Mouse (Mus musculus): ENCODE data around the gene 1810010D01Rik. TPM values are rescaled to one million over a fixed set of nuclear protein-coding genes. Genes with fewer than 3 reads are reported as not detected.

The 1810010D01Rik gene
- polyA plus RNA-seq, 1 experiment from 2014 or later = not detected

GRCm38 (mm10) chr7:145190520-145190919 lies 17.4 kb downstream of the 1810010D01Rik start:
- no peak for ATAC-seq (ENCODE audit: low read depth)
- no peak overlapping the region for H3K4me3 ChIP-seq (ENCODE audit: low read depth, low read length)
- no peak overlapping the region for H3K27ac ChIP-seq (ENCODE audit: low read depth, low read length)
- H3K4me2 ChIP-seq (ENCODE audit: low read depth, low read length) = no peak overlapping the region
- H3K36me3 ChIP-seq (ENCODE audit: control insufficient read depth, insufficient read depth, low read length) = no peaks in the 10 kb centered on the region
- no peaks in the 10 kb centered on the region for H3K27me3 ChIP-seq (ENCODE audit: control insufficient read depth, insufficient read depth, low read length)
- H3K9me3 ChIP-seq (ENCODE audit: control insufficient read depth, low read length) = no peaks in the 10 kb centered on the region
- H3K4me1 ChIP-seq (ENCODE audit: control insufficient read depth, insufficient read depth, low read length) = peaks cover 6% of the 10 kb centered on the region; the same call in 1 of the 2 replicates
- no peak overlapping the region for H3K9ac ChIP-seq (replicated peaks; ENCODE audit: low read depth, low read length)

GRCm38 (mm10) chr7:145189342-145189741 lies 18.6 kb downstream of the 1810010D01Rik start:
- 45% methylated on average over 8 of the region's 8 CpGs for WGBS
- Histone ChIP-seq H3K27ac (ENCODE audit: low read depth, low read length) (no peak overlapping the region), H3K9ac (replicated peaks; ENCODE audit: low read depth, low read length) (no peak overlapping the region), H3K27me3 (ENCODE audit: control insufficient read depth, insufficient read depth, low read length) (no peaks in the 10 kb centered on the region), H3K4me2 (ENCODE audit: low read depth, low read length) (no peak overlapping the region), H3K4me1 (ENCODE audit: control insufficient read depth, insufficient read depth, low read length) (peaks cover 3% of the 10 kb centered on the region; the same call in 1 of the 2 replicates), H3K9me3 (ENCODE audit: control insufficient read depth, low read length) (no peaks in the 10 kb centered on the region), H3K36me3 (ENCODE audit: control insufficient read depth, insufficient read depth, low read length) (no peaks in the 10 kb centered on the region), H3K4me3 (ENCODE audit: low read depth, low read length) (no peak overlapping the region)
- ATAC-seq (ENCODE audit: low read depth) = no peak

- Histone ChIP-seq H3K4me3 (ENCODE audit: low read depth, low read length) (no peak overlapping the region), H3K36me3 (ENCODE audit: control insufficient read depth, insufficient read depth, low read length) (no peaks in the 10 kb centered on the region), H3K9ac (replicated peaks; ENCODE audit: low read depth, low read length) (no peak overlapping the region), H3K4me1 (ENCODE audit: control insufficient read depth, insufficient read depth, low read length) (no peaks in the 10 kb centered on the region), H3K9me3 (ENCODE audit: control insufficient read depth, low read length) (no peaks in the 10 kb centered on the region), H3K27ac (ENCODE audit: low read depth, low read length) (no peak overlapping the region), H3K27me3 (ENCODE audit: control insufficient read depth, insufficient read depth, low read length) (no peaks in the 10 kb centered on the region), H3K4me2 (ENCODE audit: low read depth, low read length) (no peak overlapping the region)
- 79% methylated on average over 3 of the region's 3 CpGs for WGBS
- no peak for ATAC-seq (ENCODE audit: low read depth)
Observed at GRCm38 (mm10) chr7:145187802-145188201, 20.1 kb downstream of the 1810010D01Rik start.

- H3K9ac ChIP-seq (replicated peaks; ENCODE audit: low read depth, low read length) = no peak overlapping the region
- no peaks in the 10 kb centered on the region for H3K36me3 ChIP-seq (ENCODE audit: control insufficient read depth, insufficient read depth, low read length)
- H3K27me3 ChIP-seq (ENCODE audit: control insufficient read depth, insufficient read depth, low read length) = no peaks in the 10 kb centered on the region
- no peaks in the 10 kb centered on the region for H3K9me3 ChIP-seq (ENCODE audit: control insufficient read depth, low read length)
- H3K4me3 ChIP-seq (ENCODE audit: low read depth, low read length) = no peak overlapping the region
- WGBS = 51% methylated on average over 4 of the region's 4 CpGs
- ATAC-seq (ENCODE audit: low read depth) = no peak
- 0 out of 2 replicates have a peak, but pooled peaks cover 5% of the 10 kb centered on the region for H3K4me1 ChIP-seq (ENCODE audit: control insufficient read depth, insufficient read depth, low read length)
- no peak overlapping the region for H3K4me2 ChIP-seq (ENCODE audit: low read depth, low read length)
- H3K27ac ChIP-seq (ENCODE audit: low read depth, low read length) = no peak overlapping the region
Observed at GRCm38 (mm10) chr7:145182388-145182787, 25.5 kb downstream of the 1810010D01Rik start.

GRCm38 (mm10) chr7:145181376-145182034 lies 26.4 kb downstream of the 1810010D01Rik start:
- H3K9me3 ChIP-seq (ENCODE audit: control insufficient read depth, low read length) = no peaks in the 10 kb centered on the region
- no peak overlapping the region for H3K9ac ChIP-seq (replicated peaks; ENCODE audit: low read depth, low read length)
- no peaks in the 10 kb centered on the region for H3K36me3 ChIP-seq (ENCODE audit: control insufficient read depth, insufficient read depth, low read length)
- no peak overlapping the region for H3K4me3 ChIP-seq (ENCODE audit: low read depth, low read length)
- no peak overlapping the region for H3K4me2 ChIP-seq (ENCODE audit: low read depth, low read length)
- 29% methylated on average over 11 of the region's 11 CpGs for WGBS
- peaks cover 9% of the 10 kb centered on the region; the same call in 1 of the 2 replicates for H3K4me1 ChIP-seq (ENCODE audit: control insufficient read depth, insufficient read depth, low read length)
- no peak for ATAC-seq (ENCODE audit: low read depth)
- H3K27ac ChIP-seq (ENCODE audit: low read depth, low read length) = no peak overlapping the region
- H3K27me3 ChIP-seq (ENCODE audit: control insufficient read depth, insufficient read depth, low read length) = no peaks in the 10 kb centered on the region

GRCm38 (mm10) chr7:145179691-145180091 lies 28.2 kb downstream of the 1810010D01Rik start:
- 50% methylated on average over 5 of the region's 5 CpGs for WGBS
- ATAC-seq (ENCODE audit: low read depth) = no peak

GRCm38 (mm10) chr7:145176750-145177589 lies 30.9 kb downstream of the 1810010D01Rik start:
- no peaks in the 10 kb centered on the region for H3K9me3 ChIP-seq (ENCODE audit: control insufficient read depth, low read length)
- H3K4me2 ChIP-seq (ENCODE audit: low read depth, low read length) = no peak overlapping the region
- H3K36me3 ChIP-seq (ENCODE audit: control insufficient read depth, insufficient read depth, low read length) = no peaks in the 10 kb centered on the region
- ATAC-seq (ENCODE audit: low read depth) = no peak
- no peak overlapping the region for H3K4me3 ChIP-seq (ENCODE audit: low read depth, low read length)
- H3K4me1 ChIP-seq (ENCODE audit: control insufficient read depth, insufficient read depth, low read length) = peaks cover 17% of the 10 kb centered on the region
- no peaks in the 10 kb centered on the region for H3K27me3 ChIP-seq (ENCODE audit: control insufficient read depth, insufficient read depth, low read length)
- no peak overlapping the region for H3K27ac ChIP-seq (ENCODE audit: low read depth, low read length)
- no peak overlapping the region; the same call in 1 of the 2 replicates for H3K9ac ChIP-seq (replicated peaks; ENCODE audit: low read depth, low read length)
- WGBS = 22% methylated on average over 15 of the region's 15 CpGs

More at GRCm38 (mm10) chr7:145179691-145180091, 28.2 kb downstream of the 1810010D01Rik start:
- Histone ChIP-seq H3K9me3 (ENCODE audit: control insufficient read depth, low read length) (no peaks in the 10 kb centered on the region), H3K9ac (replicated peaks; ENCODE audit: low read depth, low read length) (no peak overlapping the region), H3K36me3 (ENCODE audit: control insufficient read depth, insufficient read depth, low read length) (no peaks in the 10 kb centered on the region), H3K4me1 (ENCODE audit: control insufficient read depth, insufficient read depth, low read length) (peaks cover 10% of the 10 kb centered on the region; the same call in 1 of the 2 replicates), H3K4me2 (ENCODE audit: low read depth, low read length) (no peak overlapping the region), H3K27me3 (ENCODE audit: control insufficient read depth, insufficient read depth, low read length) (no peaks in the 10 kb centered on the region), H3K27ac (ENCODE audit: low read depth, low read length) (no peak overlapping the region), H3K4me3 (ENCODE audit: low read depth, low read length) (no peak overlapping the region)

- no peak overlapping the region for H3K4me3 ChIP-seq (ENCODE audit: low read depth, low read length)
- no peak overlapping the region for H3K27ac ChIP-seq (ENCODE audit: low read depth, low read length)
- no peak for ATAC-seq (ENCODE audit: low read depth)
- WGBS = 14% methylated on average over 15 of the region's 15 CpGs
- H3K4me2 ChIP-seq (ENCODE audit: low read depth, low read length) = peak overlapping the region; percentile 29; the same call in 1 of the 2 replicates
- peaks cover 12% of the 10 kb centered on the region for H3K4me1 ChIP-seq (ENCODE audit: control insufficient read depth, insufficient read depth, low read length)
- H3K9me3 ChIP-seq (ENCODE audit: control insufficient read depth, low read length) = no peaks in the 10 kb centered on the region
- no peak overlapping the region for H3K9ac ChIP-seq (replicated peaks; ENCODE audit: low read depth, low read length)
- no peaks in the 10 kb centered on the region for H3K27me3 ChIP-seq (ENCODE audit: control insufficient read depth, insufficient read depth, low read length)
- H3K36me3 ChIP-seq (ENCODE audit: control insufficient read depth, insufficient read depth, low read length) = no peaks in the 10 kb centered on the region
Observed at GRCm38 (mm10) chr7:145173563-145173962, 34.4 kb downstream of the 1810010D01Rik start.

- Histone ChIP-seq H3K9me3 (ENCODE audit: control insufficient read depth, low read length) (no peaks in the 10 kb centered on the region), H3K4me2 (ENCODE audit: low read depth, low read length) (peak overlapping the region; percentile 29; the same call in 1 of the 2 replicates), H3K36me3 (ENCODE audit: control insufficient read depth, insufficient read depth, low read length) (no peaks in the 10 kb centered on the region), H3K27me3 (ENCODE audit: control insufficient read depth, insufficient read depth, low read length) (no peaks in the 10 kb centered on the region), H3K9ac (replicated peaks; ENCODE audit: low read depth, low read length) (no peak overlapping the region), H3K27ac (ENCODE audit: low read depth, low read length) (no peak overlapping the region), H3K4me3 (ENCODE audit: low read depth, low read length) (no peak overlapping the region), H3K4me1 (ENCODE audit: control insufficient read depth, insufficient read depth, low read length) (peaks cover 12% of the 10 kb centered on the region)
- ATAC-seq (ENCODE audit: low read depth) = peak; percentile 76
- 2% methylated on average over 12 of the region's 12 CpGs for WGBS
Observed at GRCm38 (mm10) chr7:145173116-145173515, 34.8 kb downstream of the 1810010D01Rik start.
